Mouse (Mus musculus) gastrocnemius, postnatal 14 days (tissue): ENCODE measurements around the gene Ctnna3. TPM values are rescaled to one million over a fixed set of nuclear protein-coding genes. Genes with fewer than 3 reads are reported as not detected.

Source experiments
- DNase-seq: peaks from one replicate; pipeline ENCODE4 v3.0.0; 2021; ENCODE audit warnings: mixed read lengths
- intact Hi-C: fragments of 180-260 bp; cut with DNase I; formaldehyde crosslinking; loops from one replicate; pipeline ENCODE4 v1.15.1; 2025; ENCODE audit warnings: low total_unique reads
- total RNA-seq, 2 experiments: library from RNA; stranded (reverse); gene quantifications; 2 replicates each; pipeline ENCODE4 v1.2.3; 2021

Ctnna3 gene
- total RNA-seq, 2 experiments from 2014 or later: 19.1 to 20.2 TPM

DNA sequence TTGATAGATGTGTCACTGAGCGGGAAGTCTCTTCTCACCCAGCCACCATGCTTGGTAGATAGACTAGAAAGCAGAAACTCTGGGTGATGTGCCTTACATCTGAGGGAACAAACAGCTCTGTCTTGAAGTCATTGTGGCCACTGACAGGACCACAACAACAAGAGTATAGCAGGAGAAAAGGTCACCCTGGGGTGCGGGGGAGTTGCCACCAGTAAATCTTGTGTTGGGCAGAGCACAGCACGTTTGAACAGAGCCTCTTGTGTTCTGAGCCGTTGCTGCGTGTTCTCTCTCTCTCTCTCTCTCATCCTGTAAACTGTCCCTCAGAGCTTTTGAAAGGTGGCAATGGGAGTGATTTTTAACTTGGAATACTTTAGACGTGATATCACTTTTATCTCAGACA lies 42.6 kb downstream of the Ctnna3 start:
- intact Hi-C loops: no loop called here
- DNase-seq: no peak

DNA sequence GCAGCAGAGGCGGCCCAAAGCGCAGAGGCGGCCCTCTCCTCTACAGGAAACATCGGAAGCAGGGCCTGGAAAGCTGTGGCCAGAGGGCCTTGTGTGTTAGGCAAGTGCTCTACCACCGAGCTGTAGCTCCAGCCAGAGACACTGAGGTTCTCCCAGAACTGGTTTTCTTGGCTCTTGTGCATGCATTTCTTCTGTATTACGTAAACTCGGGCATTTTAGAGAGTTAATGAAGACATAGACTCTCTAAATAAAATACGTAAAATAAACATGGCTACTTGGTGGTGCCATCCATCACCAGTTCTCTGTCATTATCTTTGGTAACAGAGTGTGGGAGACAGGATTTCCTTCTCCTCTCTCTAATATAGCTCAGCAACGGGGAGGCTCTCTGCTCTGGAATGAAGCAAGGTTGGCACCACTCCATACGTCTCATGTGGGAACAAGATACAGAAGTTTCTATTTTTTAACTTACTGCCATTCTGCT lies 46.3 kb downstream of the Ctnna3 start:
- peak; percentile 27 for DNase-seq
- intact Hi-C loops: no loop called here

DNA sequence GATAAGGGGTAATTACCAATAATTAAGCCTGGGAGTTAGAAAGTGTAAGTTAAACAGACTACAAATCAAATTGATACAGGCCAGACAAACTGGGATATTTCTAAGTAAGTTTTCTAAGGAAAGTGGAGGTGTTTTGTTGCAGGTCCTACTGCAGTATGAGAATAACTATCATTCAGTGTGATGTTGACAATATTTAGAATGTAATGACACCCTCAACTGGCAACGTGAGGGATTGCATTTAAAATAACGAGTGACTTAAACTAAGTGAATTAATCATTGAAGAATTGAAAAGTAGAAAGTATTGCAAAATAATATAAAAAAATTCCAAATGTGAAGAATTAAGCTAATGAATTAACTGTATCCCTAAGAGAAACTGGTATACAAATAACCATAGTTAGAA lies 49.0 kb downstream of the Ctnna3 start:
- intact Hi-C loops: no loop called here
- no peak for DNase-seq

DNA sequence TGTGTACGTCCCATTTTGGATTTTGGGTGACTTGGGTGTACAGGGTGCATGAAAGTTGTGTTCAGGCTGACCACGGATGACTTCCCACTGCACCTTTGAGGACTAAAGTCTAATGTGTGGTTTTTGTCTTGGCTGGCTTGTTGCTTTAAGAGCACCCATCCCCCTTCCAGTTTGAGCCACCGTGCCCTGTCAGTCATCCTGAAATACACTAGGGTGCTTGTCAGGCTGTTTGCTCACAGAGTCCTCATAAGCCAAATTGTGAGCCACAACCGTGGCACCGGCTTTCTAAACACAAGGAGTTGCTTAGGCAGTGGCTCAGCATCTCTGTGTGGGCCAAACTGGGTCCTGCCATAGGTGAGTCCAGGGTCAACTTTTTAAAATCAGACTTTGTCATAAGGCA lies 50.2 kb downstream of the Ctnna3 start:
- peak; percentile 10 for DNase-seq
- intact Hi-C loops: no loop called here

DNA sequence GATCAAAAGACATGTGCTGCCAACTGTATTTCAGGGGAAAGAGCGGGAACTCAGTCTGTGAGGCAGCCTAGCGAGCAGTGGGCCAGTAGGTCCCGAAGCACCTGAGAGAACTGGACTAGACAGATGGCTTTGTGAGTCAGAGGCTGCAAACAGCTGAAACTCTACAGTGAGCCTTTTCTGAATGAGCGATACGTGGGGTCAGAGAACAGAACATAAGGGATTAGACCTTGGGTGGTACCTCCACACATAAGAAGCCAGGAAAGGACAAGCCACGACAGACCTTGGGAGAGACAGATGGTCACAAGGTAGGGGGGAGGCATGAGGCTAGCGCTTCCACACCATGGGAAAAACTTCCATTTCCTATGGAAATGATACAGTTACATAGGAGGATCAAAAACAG lies 58.4 kb downstream of the Ctnna3 start:
- intact Hi-C loops: no loop called here

GRCm38 (mm10) chr10:63523956-63524355 lies 94.1 kb downstream of the Ctnna3 start:
- DNase-seq: no peak
- intact Hi-C loops: no loop called here

More for the DNA sequence above, 58.4 kb downstream of the Ctnna3 start:
- no peak for DNase-seq

GRCm38 (mm10) chr10:63526027-63526426 lies 96.1 kb downstream of the Ctnna3 start:
- intact Hi-C loops: no loop called here

DNA sequence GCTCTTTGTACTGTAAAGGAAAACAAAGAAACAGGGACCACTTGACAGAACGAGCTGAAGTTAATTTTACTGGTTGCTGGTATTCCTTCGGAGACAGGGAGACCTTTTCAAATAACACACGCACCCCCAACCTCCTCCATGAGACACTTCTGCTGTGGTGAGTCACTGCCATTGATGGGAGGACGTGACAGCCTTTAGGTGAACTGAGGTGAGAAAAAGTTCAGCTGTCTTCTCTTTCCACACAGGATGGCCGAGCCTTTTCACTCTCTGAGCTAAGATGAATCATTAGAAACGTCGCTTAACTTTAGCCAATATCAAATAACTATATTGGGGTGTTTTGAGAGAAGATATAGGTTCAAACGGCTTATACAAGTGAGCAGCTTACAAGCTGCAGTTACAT lies 102.5 kb downstream of the Ctnna3 start:
- no peak for DNase-seq
- intact Hi-C loops: no loop called here

More at GRCm38 (mm10) chr10:63526027-63526426, 96.1 kb downstream of the Ctnna3 start:
- DNase-seq: no peak

DNA sequence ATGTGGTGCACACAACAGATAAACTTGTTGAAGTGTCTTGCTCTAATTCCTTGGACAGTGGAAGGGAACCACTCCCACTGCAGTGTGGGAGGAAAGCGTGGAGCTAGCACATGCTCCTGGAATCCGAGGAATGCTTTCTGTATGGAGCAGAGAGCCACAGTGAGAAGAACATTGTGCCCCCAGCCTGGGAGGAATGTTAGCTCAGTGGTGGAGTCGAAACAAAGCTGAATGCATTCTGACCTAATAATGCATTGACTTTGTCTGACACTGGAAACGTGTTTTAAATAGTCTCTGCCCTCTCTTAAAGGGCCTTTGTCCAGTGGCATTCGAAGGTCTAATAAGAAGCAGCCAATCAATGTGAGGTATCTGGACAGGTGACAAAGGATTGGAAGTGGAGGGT lies 111.9 kb downstream of the Ctnna3 start:
- DNase-seq: peak; percentile 6
- intact Hi-C loops: no loop called here

DNA sequence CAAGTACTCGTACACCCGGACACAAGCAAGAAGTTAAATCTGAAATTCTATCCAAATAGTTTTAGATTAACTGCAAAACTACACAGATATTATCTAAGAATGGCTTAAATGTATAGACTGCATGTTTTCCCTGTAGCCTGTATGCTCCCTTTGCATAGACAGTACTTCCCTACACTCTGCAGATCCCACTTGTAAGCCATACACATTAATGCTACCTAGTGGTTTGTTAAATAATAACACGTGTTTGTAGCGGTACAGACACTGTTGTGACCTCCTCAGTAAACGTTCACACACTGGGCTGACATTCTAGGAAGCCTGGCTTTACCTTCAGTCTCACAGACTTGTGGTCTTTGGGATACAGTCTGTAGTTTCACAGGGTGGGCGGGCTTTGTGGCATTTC lies 112.6 kb downstream of the Ctnna3 start:
- intact Hi-C loops: no loop called here
- no peak for DNase-seq

DNA sequence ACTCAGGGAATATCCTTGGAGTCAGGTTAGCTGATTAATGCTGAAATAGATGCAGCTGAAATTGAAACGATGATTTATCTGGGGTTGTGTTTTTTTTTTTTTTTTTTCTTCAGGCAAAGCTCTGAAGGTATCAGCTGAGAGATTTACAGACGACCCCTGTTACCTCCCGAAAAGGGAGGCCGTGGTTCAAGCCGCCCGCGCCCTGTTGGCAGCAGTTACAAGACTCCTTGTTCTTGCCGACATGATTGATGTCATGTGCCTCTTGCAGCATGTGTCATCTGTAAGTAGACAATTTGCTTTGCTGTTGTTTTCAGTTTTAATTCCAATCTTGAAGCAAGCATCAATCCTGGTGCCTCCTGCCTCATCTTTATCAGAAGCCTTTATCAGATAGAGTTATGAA lies 136.8 kb downstream of the Ctnna3 start:
- no peak for DNase-seq
- intact Hi-C loops: no loop called here

DNA sequence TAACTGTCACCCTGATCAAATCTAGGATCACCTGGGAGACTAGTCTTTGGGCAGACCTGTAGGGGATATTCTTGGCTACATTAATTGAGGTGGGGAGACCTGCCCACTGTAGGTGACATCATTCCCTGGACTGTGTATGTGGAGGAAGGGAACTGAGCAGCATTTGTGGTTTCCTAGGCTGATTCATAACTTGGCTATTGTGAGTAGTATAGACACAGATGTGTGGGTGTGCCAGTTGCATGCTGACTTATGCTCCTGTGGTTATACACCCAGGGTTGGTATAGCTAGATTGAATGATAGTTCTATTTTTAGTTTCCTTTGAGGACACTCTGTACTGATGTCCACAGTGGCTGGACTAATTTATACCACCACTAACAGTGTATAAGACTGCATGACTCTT lies 141.7 kb downstream of the Ctnna3 start:
- DNase-seq: no peak
- intact Hi-C loops: no loop called here

- no peak for DNase-seq
- intact Hi-C loops: no loop called here
Observed at GRCm38 (mm10) chr10:63572866-63573265, 143.0 kb downstream of the Ctnna3 start.

DNA sequence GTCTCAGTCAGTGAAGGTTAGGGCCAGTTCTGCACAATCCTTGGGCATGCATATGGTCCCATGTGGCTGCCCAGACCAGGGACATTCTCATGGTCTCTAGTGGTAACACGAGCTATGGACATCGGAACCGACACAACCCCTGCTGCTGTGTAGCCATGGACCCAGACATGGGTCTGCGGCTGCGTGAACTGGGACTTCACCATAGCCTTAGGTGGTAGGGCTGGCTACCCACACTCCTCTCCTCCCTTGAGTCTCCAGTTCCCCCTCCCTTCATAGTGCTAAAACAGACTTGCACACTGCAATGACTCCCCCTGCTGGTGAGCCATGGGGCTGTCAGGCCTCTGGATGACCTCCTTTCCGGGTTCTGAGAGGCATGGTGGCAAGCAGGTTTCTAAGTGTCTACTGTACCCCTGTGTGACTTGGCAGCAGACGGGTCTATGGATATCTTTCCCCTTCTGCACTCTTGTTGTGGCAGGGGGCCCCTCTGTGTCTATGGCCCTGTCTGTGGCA lies 144.3 kb downstream of the Ctnna3 start:
- no peak for DNase-seq
- intact Hi-C loops: no loop called here

- peak; percentile 61 for DNase-seq
- intact Hi-C loops: no loop called here
Observed at GRCm38 (mm10) chr10:63582608-63583007, 152.7 kb downstream of the Ctnna3 start.

GRCm38 (mm10) chr10:63583798-63584374 lies 154.0 kb downstream of the Ctnna3 start:
- intact Hi-C loops: no loop called here
- DNase-seq: no peak

GRCm38 (mm10) chr10:63599417-63599816 lies 169.5 kb downstream of the Ctnna3 start:
- no peak for DNase-seq
- intact Hi-C loops: no loop called here

DNA sequence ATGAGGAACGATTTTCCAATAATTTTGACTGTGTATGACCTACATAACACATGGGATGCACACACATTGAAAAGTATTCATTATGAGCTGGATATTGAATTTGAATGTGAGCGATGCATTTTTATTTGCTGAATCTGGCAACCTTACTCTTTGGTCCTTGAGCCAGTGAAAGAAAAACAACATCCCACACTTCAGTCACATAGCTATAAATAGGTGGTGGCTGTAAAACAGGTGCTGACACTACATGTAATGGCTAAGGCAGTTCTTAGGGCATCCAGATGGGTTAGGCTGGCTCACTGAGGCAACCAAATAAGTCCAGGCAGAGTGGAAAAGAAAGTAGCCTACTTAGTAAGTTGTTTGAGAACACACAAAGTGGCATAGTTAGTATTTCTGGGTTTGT lies 171.3 kb downstream of the Ctnna3 start:
- intact Hi-C loops: no loop called here
- no peak for DNase-seq

DNA sequence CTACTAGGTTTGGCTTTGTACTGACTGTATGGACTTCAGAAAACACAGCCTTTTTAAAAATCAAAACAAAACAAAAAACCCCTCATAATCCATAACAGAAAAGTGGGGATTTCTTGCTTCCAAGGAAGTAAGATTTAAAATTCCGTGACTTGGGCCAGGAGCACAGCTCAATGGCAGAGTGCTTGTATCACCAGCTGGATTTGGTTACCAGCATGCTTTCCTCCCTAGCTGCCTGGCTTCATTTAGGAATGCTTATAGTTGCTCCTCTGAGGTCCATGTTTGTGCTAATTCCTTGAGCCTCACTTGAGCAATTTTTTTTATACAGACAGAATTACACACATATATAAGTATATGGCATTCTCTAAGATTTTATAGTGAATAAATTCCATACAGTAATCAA lies 198.6 kb downstream of the Ctnna3 start:
- intact Hi-C loops: no loop called here

GRCm38 (mm10) chr10:63633915-63634314 lies 204.0 kb downstream of the Ctnna3 start:
- intact Hi-C loops: no loop called here

More for the DNA sequence above, 198.6 kb downstream of the Ctnna3 start:
- DNase-seq: no peak

GRCm38 (mm10) chr10:63637987-63638386 lies 208.1 kb downstream of the Ctnna3 start:
- DNase-seq: no peak
- intact Hi-C loops: no loop called here

More at GRCm38 (mm10) chr10:63633915-63634314, 204.0 kb downstream of the Ctnna3 start:
- DNase-seq: no peak

DNA sequence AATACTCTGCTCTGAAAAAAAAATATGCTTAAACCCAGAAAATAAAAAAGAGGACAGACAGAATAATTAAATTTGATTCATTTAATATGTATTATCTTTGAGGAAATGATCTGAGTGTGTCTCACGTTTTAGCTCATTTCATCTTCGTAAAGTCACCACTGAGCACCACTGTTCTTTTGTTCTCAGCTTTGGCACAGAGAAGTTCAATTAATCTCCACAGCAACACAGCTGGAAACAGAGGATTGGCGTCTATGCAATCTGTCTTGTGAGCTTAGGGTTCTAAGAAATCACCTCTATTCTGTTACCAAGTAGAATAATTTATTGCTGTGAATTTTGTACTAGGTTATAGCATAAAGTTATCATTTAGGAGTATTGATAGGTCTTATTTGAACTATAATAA lies 217.4 kb downstream of the Ctnna3 start:
- intact Hi-C loops: no loop called here
- DNase-seq: no peak
